Mouse (Mus musculus) lung, postnatal 0 days (tissue): Measurements from ENCODE around the gene Abraxas2.

Experiments used
- CTCF ChIP-seq: IDR thresholded peaks from 2 replicates; pipeline ENCODE4 v1.5.1; 2016; ENCODE audit warnings: antibody characterized with exemption, mild to moderate bottlenecking
- EP300 ChIP-seq: IDR thresholded peaks from 2 replicates; pipeline ENCODE4 v1.6.1; 2016; ENCODE audit warnings: antibody characterized with exemption, mild to moderate bottlenecking, control low read depth

DNA sequence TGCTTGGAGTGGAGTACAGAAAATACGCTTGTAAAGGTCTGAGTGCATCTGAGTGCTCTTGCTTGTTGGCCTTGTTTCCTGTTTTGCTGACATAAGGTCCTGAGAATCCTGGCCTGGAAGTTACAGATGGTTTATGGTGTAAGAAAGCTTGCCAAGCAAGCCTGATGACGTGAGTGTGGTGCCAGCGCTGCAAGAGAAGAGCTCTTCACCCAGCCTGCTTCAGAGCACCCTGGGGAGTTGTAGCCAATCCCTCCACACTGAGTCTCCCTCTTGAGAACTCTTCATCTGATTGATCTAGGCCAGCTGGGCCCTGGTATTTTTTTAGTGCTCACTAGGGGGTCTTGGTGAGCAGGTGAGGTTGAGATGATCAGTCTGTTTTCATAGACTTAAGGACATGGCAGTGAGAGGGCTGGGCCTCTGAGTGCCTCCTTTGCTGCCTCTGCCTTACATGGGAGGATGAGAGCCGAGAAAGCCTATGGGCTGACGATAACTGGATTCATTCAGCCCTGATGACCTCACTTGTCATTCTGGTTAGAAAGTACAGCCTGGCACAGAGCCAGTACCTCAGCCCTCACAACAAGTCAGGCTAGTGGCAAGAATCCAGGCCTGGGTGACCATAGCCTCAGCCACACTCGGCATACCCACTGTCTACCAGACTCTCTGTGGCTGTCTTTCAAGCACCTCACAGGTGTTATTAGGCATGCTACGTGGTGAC is 36.0 kb downstream of the Abraxas2 start:
- TF ChIP-seq CTCF, result no peak
- no peak for TF ChIP-seq EP300
